Mouse (Mus musculus) olfactory bulb, adult 2 months (tissue): Measurements from ENCODE around the gene Psg18.
"Not testable (repeated sequence)": the region's sequence is repeated elsewhere in the genome, so short reads cannot be mapped to it uniquely, and the experiment has no call there.

Experiments used
- CTCF ChIP-seq: fragments of 200-500 bp; IDR thresholded peaks from 2 replicates; pipeline ENCODE4 v1.5.1; 2012; ENCODE audit warnings: low read depth, mild to moderate bottlenecking, low read length, moderate library complexity; ENCODE audit not compliant: insufficient read depth
- POLR2A ChIP-seq: fragments of 200-500 bp; IDR thresholded peaks from 2 replicates; pipeline ENCODE4 v1.6.1; 2012; ENCODE audit warnings: mild to moderate bottlenecking, low read depth, low read length, moderate library complexity; ENCODE audit not compliant: insufficient read depth

- TF ChIP-seq POLR2A, CTCF: not testable (repeated sequence)
Observed at GRCm38 (mm10) chr7:18391483-18391882, 36.7 kb upstream of the Psg18 start.
